Mouse (Mus musculus) hindbrain, embryonic 11.5 days (tissue): Measurements from ENCODE around the gene Vmn1r188. TPM values are rescaled to one million over a fixed set of nuclear protein-coding genes. Genes with fewer than 3 reads are reported as not detected.
"Not testable (repeated sequence)": the region's sequence is repeated elsewhere in the genome, so short reads cannot be mapped to it uniquely, and the experiment has no call there.

Experiments
- ATAC-seq: fragments of 200-750 bp; cut with Nextera tagmentation; 2 replicates; pipeline ENCODE4 v1.8.0; 2017; ENCODE audit warnings: mild to moderate bottlenecking, moderate TSS enrichment, moderate library complexity; ENCODE audit not compliant: low FRiP score
- DNase-seq: peaks from one replicate; pipeline ENCODE4 v3.0.0-alpha.2; 2015; ENCODE audit warnings: low spot score
- H3K27ac ChIP-seq: fragments of 300-500 bp; sonication (generic); 2 replicates; pipeline ENCODE4 v1.5.1; 2014; ENCODE audit warnings: mild to moderate bottlenecking, low read depth, low read length
- H3K27me3 ChIP-seq: fragments of 300-500 bp; sonication (generic); 2 replicates; pipeline ENCODE4 v1.6.1; 2014; ENCODE audit warnings: mild to moderate bottlenecking, low read length, moderate library complexity, mixed read lengths; ENCODE audit not compliant: control insufficient read depth, insufficient read depth
- H3K36me3 ChIP-seq: fragments of 300-500 bp; sonication (generic); 2 replicates; pipeline ENCODE4 v1.6.1; 2014; ENCODE audit warnings: mild to moderate bottlenecking, low read length, moderate library complexity, mixed read lengths; ENCODE audit not compliant: control insufficient read depth, insufficient read depth
- H3K4me1 ChIP-seq: fragments of 300-500 bp; sonication (generic); replicated peaks from 2 replicates; pipeline ENCODE4 v1.6.1; 2014; ENCODE audit warnings: low read length, mixed read lengths; ENCODE audit not compliant: control insufficient read depth, insufficient read depth
- H3K4me2 ChIP-seq: fragments of 300-500 bp; sonication (generic); replicated peaks from 2 replicates; pipeline ENCODE4 v1.6.1; 2014; ENCODE audit warnings: mild to moderate bottlenecking, low read depth, low read length
- H3K4me3 ChIP-seq: fragments of 300-500 bp; sonication (generic); 2 replicates; pipeline ENCODE4 v1.5.1; 2014; ENCODE audit warnings: low read depth, low read length
- H3K9ac ChIP-seq: fragments of 300-500 bp; sonication (generic); 2 replicates; pipeline ENCODE4 v1.6.1; 2014; ENCODE audit warnings: low read depth, low read length
- H3K9me3 ChIP-seq: fragments of 300-500 bp; sonication (generic); 2 replicates; pipeline ENCODE4 v1.6.1; 2016; ENCODE audit warnings: low read length; ENCODE audit not compliant: control insufficient read depth
- WGBS: fragments of 180-500 bp; shearing (Covaris S2); extraction: QIAGEN DNeasy Blood & Tissue Kit; methylation state at CpG from one replicate; pipeline ENCODE4 v1.1.7; 2014; 5-methylcytosine and 5-hydroxymethylcytosine counted together
- polyA plus RNA-seq: library from polyadenylated mRNA; unstranded; fragments of >200 nt; fragmentation: Nextera tagmentation; extraction: Ambion mirVana; gene quantifications from 2 replicates; pipeline ENCODE4 v1.2.1, GENCODE M21; 2014

Gene Vmn1r188
- polyA plus RNA-seq, 1 experiment from 2014 or later: not detected

DNA sequence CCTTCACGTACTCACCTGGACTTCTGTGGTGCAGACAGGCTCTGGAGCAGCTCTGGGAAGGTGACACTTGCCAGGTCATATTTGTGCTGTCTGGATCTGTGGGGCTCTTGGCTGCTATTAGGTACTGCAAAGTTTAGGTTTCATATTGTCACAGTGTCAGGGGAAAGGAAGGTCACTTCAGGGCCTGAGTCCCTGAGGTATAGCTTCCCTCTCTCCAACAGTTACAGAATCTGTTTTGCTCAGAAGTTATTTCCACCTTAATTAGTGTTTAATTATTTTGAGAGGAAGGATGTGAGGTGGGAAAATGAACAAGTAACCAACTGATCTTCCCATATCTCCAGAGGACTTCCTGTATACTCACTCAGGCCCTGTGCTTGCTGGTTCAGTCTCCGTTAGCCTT is 21.5 kb downstream of the Vmn1r188 start, which contains the start of gene Vmn1r189:
Gene Vmn1r189, minus strand, starts transcription at position 101 of the 400 bp plus-strand sequence.
- not testable (repeated sequence) for H3K36me3 ChIP-seq, H3K4me3 ChIP-seq, H3K9ac ChIP-seq, H3K27me3 ChIP-seq, H3K4me2 ChIP-seq, ATAC-seq, H3K4me1 ChIP-seq, DNase-seq, H3K9me3 ChIP-seq, H3K27ac ChIP-seq
- WGBS: 88% methylated on average over 2 of the region's 2 CpGs

DNA sequence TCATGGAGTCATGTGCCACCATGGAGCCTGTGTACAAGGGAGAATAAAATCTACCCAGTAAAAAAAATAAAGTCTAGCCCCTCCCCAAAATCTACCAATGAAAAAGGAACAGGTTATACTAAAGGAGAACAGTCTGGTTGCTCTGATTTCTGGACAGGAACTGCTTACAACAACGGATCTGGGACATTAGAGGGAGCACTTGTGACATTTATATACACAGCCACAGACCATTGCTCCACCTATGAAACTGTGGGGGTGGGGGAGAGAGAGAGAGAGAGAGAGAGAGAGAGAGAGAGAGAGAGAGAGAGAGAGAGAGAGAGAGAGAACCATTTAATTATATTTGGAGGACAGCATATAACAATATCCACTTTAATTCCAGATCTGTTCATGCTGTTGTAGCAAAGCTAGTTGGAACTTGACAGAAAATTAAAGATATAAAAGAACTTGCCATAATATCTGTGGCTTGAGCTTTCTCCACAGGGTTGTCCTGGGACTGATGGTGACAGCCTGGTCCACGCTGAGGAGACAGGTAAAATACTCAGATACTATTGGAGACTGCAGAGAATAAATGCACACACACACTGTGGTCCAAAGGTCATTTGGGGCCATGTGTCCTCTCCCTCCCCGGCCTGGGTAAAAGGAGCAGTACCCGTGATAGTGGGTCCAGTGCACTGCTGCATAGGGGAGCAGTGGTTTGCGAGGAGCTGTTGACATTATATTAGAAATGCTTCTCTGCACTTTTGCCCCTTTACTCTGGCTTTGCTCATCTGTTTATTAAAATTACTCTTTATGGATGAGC is 52.5 kb downstream of the Vmn1r188 start:
- H3K4me2 ChIP-seq, ATAC-seq, H3K27ac ChIP-seq, DNase-seq, H3K4me3 ChIP-seq, H3K4me1 ChIP-seq, H3K9ac ChIP-seq, H3K36me3 ChIP-seq, H3K9me3 ChIP-seq, H3K27me3 ChIP-seq: not testable (repeated sequence)
- WGBS: 83% methylated on average over 5 of the region's 5 CpGs

Other genes with a start within 250 kb of the Vmn1r188 start
- gene Zfp184, start 139.3 kb upstream of the Vmn1r188 start, polyA plus RNA-seq: 25.7 and 27.8 TPM in 2 replicates
- 0.11 TPM in 2 replicates for gene Pom121l2, start 103.2 kb upstream of the Vmn1r188 start, polyA plus RNA-seq
- 0.51 TPM in 1 of 2 replicates, not detected in the other for gene Prss16, start 74.7 kb upstream of the Vmn1r188 start, polyA plus RNA-seq
- 8.4 and 11.9 TPM in 2 replicates for gene Hist1h2ah, start 48.9 kb upstream of the Vmn1r188 start, polyA plus RNA-seq
- 7.2 and 10.2 TPM in 2 replicates for gene Hist1h2bk, start 48.6 kb upstream of the Vmn1r188 start, polyA plus RNA-seq
- 31.2 and 31.4 TPM in 2 replicates for gene Hist1h4i, start 43.1 kb upstream of the Vmn1r188 start, polyA plus RNA-seq
- 58.7 and 60.3 TPM in 2 replicates for gene Hist1h2ag, start 41.5 kb upstream of the Vmn1r188 start, polyA plus RNA-seq
- 14.0 and 15.2 TPM in 2 replicates for gene Hist1h2bj, start 41.2 kb upstream of the Vmn1r188 start, polyA plus RNA-seq
- gene Vmn1r189, start 21.4 kb downstream of the Vmn1r188 start, polyA plus RNA-seq: not detected in 2 replicates
- not detected in 2 replicates for gene Vmn1r191, start 99.5 kb downstream of the Vmn1r188 start, polyA plus RNA-seq
- gene Vmn1r192, start 106.7 kb downstream of the Vmn1r188 start, polyA plus RNA-seq: not detected in 2 replicates
- not detected in 2 replicates for gene Vmn1r193, start 138.7 kb downstream of the Vmn1r188 start, polyA plus RNA-seq
- not detected in 2 replicates for gene Vmn1r194, start 159.8 kb downstream of the Vmn1r188 start, polyA plus RNA-seq
- gene Vmn1r195, start 186.1 kb downstream of the Vmn1r188 start, polyA plus RNA-seq: not detected in 2 replicates
- not detected in 2 replicates for gene Vmn1r196, start 205.5 kb downstream of the Vmn1r188 start, polyA plus RNA-seq
- gene Vmn1r197, start 240.1 kb downstream of the Vmn1r188 start, polyA plus RNA-seq: not detected in 2 replicates